Mouse (Mus musculus) layer of hippocampus, adult 8-10 months (tissue): ENCODE data around the gene Ces1h. TPM values are rescaled to one million over a fixed set of nuclear protein-coding genes. Genes with fewer than 3 reads are reported as not detected.
"Not testable (repeated sequence)": the region's sequence is repeated elsewhere in the genome, so short reads cannot be mapped to it uniquely, and the experiment has no call there.

ENCODE experiments used
- DNase-seq, 2 experiments: peaks; one replicate each; pipeline ENCODE4 v3.0.0; 2022; ENCODE audit warnings: low spot score in 2 of 2
- total RNA-seq, 4 experiments: library from RNA; stranded (reverse); gene quantifications; 2 replicates each; pipeline ENCODE4 v1.2.4; 2022

Gene Ces1h
- total RNA-seq = not detected

DNA sequence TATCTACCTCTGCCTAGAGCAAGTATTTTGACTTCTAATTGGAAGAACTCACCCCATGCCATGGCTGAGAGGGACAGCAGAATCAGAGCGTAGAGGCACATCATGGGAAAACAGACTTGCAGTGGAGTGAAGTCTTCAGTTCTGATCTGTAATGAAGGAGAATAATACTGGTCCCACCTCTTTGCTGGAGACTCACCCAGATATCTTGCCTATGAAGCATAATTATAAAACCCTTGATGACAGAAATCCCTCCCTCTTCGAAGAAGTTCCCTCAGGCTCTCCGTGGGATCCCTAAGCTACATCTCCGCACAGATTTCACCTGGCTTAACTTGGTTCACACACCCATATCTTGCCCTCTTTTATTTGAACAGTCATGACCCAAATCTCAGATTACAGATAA lies at the start of gene Ces1h:
TSS of gene Ces1h (minus strand) at position 101 of the 400 bp plus-strand sequence.
- DNase-seq = no peak

DNA sequence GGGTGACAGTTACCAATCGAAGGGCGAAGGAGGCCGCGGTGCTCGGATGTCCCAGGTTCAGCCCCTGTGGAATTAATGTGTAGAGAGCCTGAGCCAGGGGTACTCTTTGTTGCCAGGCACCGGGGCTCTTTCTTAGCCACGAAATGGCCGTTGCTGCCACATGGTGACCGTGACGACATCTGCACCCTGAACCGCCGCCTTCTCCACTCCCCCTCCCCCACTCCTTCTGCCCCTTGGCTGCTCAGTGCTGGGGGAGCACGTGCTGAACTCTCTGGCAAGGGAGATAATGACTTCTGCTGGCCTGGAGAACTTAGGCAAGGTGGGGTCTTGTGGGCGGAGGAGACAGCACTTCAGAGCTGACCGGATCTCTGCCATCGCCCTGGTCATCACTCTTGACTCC lies 47.7 kb upstream of the Ces1h start:
- no peak for DNase-seq

DNA sequence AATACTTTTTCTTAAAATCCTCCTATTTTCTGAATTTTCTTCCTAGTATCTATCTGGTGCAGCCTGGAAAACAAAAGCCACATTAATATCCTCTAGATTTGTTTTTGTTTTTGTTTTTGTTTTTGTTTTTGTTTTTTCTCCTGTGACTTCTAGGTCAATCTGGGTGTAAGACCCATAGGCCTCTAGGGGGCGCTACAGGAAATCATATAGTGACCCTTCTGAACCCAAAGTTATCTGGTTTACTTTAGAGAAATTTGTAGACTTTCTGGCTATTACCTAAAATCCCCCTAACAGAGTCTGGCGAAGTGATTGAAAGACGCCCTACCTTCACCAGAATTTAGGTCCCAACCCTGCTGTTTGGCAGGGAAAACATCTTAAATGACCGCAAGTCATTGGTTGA lies 35.9 kb upstream of the Ces1h start:
- no peak for DNase-seq

DNA sequence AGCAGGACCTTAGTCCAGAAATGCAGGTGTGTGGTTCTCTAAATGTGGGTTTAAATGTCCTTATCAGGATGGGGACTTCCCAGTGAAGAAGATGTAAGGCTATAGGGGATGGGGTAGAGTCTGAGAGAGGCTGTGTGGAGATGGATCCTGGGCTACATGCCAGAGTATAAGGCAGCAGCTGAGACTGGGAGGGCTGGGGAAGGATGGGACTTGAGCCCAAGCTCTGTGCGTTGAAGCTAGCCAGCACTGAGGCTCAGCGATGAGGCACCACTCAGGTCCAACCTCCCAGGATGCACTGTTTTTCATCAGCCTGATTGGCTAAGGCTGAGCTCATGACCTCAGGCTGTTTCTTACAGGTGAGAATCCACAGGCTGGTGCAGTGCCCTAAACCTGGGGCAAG lies 29.3 kb upstream of the Ces1h start:
- DNase-seq = no peak

DNA sequence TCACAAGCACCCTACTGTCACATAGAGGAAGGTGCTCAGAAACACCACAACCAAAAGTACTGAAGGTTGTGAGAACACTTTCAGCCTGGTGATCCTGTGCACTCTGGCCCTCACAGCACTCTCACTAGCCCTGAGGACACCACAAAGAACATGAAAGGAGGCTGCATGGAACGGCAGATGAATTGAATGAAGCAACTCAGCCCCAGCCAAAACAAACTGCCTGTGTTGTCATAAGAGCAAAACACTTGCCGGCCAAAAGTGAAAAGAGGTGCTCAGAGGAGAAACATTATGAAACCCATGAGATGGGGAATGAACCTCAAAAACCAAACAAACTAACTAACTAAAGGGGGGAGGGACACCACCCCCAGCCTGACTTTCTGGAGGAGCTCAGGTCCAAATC lies 20.2 kb upstream of the Ces1h start:
- DNase-seq = no peak

DNA sequence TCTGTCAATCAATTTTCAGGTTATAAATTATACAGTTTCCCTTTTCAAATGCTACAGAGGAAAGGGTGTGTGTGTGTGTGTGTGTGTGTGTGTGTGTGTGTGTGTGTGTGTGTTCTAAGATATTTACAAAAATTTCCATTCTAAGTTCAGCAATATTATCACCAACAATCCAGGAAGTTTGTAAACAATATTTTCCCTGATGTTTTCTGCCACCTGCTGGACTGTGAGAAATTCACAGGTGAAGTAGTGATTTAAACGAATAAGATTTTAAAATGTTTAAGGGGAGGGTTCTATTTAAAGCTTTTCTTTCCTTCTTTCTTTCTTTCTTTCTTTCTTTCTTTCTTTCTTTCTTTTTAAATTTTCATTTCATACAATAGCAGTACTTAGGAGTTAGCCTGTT lies 18.5 kb upstream of the Ces1h start:
- no peak for DNase-seq

DNA sequence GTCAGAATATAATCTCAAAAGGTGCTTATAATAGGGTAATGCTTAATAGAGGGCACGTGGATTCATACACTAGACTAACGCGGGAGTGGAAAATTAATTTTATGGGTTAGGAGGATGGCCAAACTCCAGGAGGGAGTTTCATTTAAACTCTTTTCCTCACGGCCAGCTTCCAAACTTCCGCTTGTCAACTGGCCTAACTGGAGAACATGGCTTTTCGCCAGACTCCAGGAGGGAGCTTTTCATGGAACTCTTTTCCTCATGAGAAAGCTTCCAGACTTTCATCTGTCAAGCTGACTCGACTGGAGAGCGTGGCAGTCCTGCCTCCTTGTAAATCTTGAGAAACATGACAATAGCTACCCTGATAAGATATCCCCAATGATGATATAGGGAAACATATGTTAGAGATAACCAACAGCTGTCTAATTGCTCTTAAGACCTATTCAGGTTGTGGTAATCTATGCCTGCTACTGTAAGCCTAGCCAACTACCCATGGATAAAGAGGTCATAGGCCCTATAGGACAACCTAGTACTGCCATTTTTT lies 14.6 kb upstream of the Ces1h start:
- not testable (repeated sequence) for DNase-seq

DNA sequence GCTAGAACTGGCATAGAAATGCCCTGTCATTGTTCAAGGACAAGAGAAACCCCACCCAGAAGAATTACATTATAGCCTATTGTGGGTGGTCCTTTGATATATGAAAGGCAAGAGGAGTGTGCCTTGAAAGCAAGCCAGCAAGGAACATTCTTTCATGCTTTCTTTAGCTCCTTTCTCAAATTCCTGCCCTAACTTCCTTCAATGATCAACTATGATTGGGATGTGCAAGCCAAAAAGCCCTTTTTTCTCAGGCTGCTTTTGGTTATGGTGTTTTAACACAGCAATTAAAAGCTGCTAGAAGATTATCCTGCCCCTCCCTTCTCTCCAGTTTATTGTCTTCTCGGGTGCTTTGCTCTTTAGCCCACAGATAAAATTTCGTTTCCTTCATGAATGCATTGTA lies 10.0 kb downstream of the Ces1h start:
- DNase-seq = no peak

DNA sequence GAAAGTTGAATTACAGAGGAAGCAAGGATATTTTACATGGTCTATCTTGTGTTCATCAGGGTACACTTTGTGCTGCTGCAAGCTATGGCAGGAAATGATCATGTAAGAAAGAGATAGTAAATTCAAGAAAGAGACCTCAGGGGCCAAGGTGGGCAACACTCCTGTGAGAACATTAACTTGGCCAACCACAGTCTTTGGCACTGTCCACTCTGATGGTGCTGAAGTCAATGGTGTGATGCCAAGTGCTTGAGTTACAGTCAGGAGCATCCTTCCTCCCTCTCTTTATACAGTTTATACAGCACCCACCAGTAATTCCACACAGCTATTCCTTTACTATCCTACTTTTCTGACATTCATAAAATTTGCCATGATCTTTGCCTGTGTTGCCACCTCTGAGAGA lies 19.4 kb downstream of the Ces1h start:
- no peak for DNase-seq

DNA sequence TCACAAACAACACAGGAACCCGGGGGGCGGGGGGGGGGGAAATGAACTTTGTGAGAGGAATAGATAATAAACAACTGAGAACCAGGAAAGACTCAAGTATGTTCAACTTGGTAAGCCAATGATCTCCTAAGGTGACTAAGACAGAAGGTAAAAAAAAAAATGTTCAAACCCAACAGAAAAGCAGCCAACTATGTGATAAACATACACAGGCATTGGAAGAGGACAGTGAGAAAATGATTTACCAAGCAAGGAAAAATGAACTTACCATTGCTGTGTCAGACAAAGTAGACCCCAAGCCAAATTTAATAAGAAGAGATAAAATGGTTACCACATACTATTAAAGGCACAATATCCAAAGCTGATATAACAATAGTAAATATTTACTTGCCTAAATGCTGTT lies 40.0 kb downstream of the Ces1h start:
- no peak for DNase-seq

DNA sequence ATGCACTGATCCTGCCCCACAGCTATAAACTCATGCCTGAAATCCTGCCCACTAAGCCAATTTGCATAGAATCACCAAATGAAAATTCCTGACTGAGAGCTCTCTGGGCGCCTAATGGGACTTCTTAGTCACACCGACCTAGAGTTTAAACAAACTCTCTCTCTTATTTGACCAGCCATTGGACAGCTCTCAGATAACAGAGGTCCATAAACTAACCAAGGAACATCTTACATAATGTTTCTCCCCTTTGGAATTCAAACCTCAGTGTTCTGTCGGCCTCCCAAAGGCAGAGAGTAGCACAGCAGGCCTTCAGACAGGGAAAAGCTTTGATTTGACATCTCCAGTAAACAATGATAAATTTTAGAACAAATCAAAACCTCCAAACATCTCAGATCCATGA lies 42.3 kb downstream of the Ces1h start, which contains the start of gene Ces1g:
TSS of gene Ces1g (minus strand) at position 102 of the 400 bp plus-strand sequence.
- DNase-seq = no peak

DNA sequence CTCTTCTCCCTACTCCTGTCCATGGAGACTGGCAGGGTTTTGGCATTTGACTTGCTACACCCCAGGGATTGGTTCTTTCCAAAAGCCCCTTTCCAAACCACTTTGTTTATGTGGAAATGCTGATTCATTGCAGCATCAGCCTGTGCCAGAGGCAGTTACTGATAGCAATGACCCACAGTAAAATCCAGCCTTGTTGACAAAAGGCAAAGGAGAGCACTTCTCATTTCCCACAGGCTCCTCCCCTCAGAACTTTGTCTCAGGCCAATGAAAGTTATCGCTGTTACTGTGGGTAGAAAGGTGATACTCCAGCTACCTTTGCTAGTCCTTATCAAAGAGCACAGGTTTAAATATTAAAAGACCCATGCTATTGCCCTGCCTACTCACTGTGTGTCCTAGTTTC lies 46.8 kb downstream of the Ces1h start:
- no peak for DNase-seq

DNA sequence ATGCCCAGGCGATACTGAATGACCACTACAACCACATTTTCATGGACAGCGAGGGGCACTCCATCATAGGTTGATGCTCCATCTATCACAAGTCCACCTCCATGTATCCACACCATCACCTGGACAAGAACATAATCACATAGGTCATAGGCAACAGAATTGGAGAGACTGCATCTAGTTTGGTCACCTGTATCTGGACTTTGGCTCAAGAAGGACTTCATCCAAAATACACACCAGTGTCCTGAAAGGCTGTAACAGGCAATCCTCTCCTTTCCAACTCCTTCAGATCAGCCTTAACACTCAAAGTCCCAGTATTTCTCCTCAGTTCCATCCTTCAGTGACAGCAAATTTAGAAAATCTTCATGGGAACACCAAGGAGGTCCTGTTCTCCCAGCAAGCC lies 48.4 kb downstream of the Ces1h start:
- DNase-seq = no peak

DNA sequence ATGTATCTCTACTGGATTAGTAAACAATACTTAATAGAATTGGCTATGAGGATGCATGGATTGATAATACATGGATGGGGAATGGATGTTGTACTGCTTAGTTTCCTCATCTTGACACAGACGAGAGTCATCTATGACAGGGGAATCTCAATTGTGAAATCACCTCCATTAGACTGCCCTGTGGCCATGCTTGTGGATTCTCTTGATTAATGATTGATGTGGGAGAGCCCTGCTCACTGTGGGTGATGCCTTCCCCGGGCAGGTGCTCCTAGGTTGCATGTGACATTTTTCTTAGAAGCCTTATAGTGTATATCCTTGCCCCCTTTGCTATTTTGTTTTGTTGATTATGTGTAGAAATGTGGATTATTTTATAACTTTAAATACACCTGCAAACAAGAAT lies 54.4 kb downstream of the Ces1h start:
- DNase-seq = no peak

DNA sequence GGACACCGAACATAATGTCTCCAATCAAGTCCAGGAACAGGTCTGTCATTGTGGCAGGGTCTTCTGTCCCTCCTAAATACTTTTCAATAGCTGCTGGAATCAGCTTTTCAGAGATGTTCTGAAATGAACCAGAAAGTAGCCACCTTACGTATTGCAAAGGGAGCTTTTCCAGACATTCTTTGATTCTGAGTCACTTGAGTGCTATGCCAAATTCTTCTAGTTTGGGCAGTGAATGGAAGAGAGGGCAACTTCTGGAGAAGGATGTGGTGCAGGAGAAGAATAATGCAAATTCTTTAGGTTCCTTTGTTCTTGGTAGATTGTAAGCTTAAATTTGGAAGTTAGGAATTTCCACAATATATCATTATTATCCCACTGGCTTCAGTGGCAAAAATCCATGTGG lies 62.5 kb downstream of the Ces1h start:
- DNase-seq = no peak

DNA sequence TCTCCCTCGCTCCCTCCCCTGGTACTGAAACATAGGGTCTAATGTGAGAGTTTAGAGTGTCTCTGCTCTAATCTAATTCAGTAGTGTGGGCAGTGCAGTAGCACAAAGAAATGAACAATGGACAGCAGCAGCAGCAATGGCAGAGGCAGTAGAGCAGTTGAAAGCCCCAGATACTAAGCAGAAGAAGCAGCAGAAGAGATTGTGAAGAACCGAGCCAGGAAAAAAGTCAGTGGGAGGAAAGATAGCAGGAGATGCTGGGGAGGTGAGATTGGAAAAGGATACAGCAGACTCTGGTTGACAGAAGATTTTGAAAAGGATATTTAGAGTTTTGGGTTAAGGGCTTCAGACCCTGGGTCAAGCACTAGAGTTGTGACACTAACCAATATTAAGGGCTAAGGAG lies 64.0 kb downstream of the Ces1h start:
- DNase-seq = no peak

Other genes starting within 250 kb of the Ces1h start
- not detected for gene Ces1c, start 248.4 kb downstream of the Ces1h start, total RNA-seq
- 1 to 10 TPM in 2 of 4 experiments, under 1 TPM in 2; 0.33 to 2.1 (median 1.1) TPM for gene Ces1d, start 181.9 kb downstream of the Ces1h start, total RNA-seq
- gene Ces1e, start 150.1 kb downstream of the Ces1h start, total RNA-seq = not detected
- gene Ces1f, start 100.0 kb downstream of the Ces1h start, total RNA-seq = not detected
- gene Ces1g, start 42.4 kb downstream of the Ces1h start, total RNA-seq = not detected
- gene Ces5a, start 156.1 kb upstream of the Ces1h start, total RNA-seq = 1 to 10 TPM in 3 of 4 experiments, under 1 TPM in 1; 0.89 to 2.0 (median 1.5) TPM